Mouse (Mus musculus) spleen, adult 2 months (tissue): Measurements from ENCODE around the gene Shisal1.

Source experiments
- CTCF ChIP-seq: fragments of 200-500 bp; IDR thresholded peaks from 2 replicates; pipeline ENCODE4 v1.5.1; 2011; ENCODE audit warnings: mild to moderate bottlenecking, inconsistent platforms; ENCODE audit not compliant: insufficient read depth, insufficient read length, insufficient replicate concordance; ENCODE audit errors: extremely low read depth
- POLR2A ChIP-seq: fragments of 200-500 bp; IDR thresholded peaks from 2 replicates; pipeline ENCODE4 v1.6.1; 2011; ENCODE audit warnings: low read depth, low read length, inconsistent platforms

GRCm38 (mm10) chr15:84466458-84467267 is 19.8 kb upstream of the Shisal1 start:
- no peak for TF ChIP-seq CTCF
- no peak for TF ChIP-seq POLR2A
